Mouse (Mus musculus): ENCODE results near the gene Afdn. TPM values are rescaled to one million over a fixed set of nuclear protein-coding genes. Genes with fewer than 3 reads are reported as not detected.
"Not testable (repeated sequence)": the region's sequence is repeated elsewhere in the genome, so short reads cannot be mapped to it uniquely, and the experiment has no call there.

Gene Afdn
- polyA plus RNA-seq, 1 experiment, result 30.2 TPM

- 78% methylated on average over 2 of the region's 2 CpGs for WGBS
- DNase-seq (ENCODE audit: low read depth, low spot score), result no peak
Measured at GRCm38 (mm10) chr17:13923418-13923817, 163.1 kb downstream of the Afdn start.

GRCm38 (mm10) chr17:13924588-13924987 lies 164.2 kb downstream of the Afdn start:
- no peak for DNase-seq (ENCODE audit: low read depth, low spot score)
- WGBS, result 96% methylated on average over 2 of the region's 2 CpGs

GRCm38 (mm10) chr17:13925931-13926330 lies 165.6 kb downstream of the Afdn start:
- 39% methylated on average over 3 of the region's 3 CpGs for WGBS
- DNase-seq (ENCODE audit: low read depth, low spot score), result no peak

- WGBS, result 85% methylated on average over 9 of the region's 9 CpGs
- DNase-seq (ENCODE audit: low read depth, low spot score), result no peak
Measured at GRCm38 (mm10) chr17:13930421-13930820, 170.1 kb downstream of the Afdn start.

GRCm38 (mm10) chr17:13935364-13935763 lies 175.0 kb downstream of the Afdn start:
- WGBS, result 95% methylated on average over 2 of the region's 2 CpGs
- not testable (repeated sequence) for DNase-seq (ENCODE audit: low read depth, low spot score)

- 93% methylated on average over 4 of the region's 4 CpGs for WGBS
- DNase-seq (ENCODE audit: low read depth, low spot score), result no peak
Measured at GRCm38 (mm10) chr17:13937787-13938186, 177.4 kb downstream of the Afdn start.

- 31% methylated on average over 3 of the region's 3 CpGs for WGBS
Measured at GRCm38 (mm10) chr17:13938652-13939051, 178.3 kb downstream of the Afdn start.

GRCm38 (mm10) chr17:13939231-13939630 lies 178.9 kb downstream of the Afdn start:
- DNase-seq (ENCODE audit: low read depth, low spot score), result not testable (repeated sequence)
- WGBS, result 89% methylated on average over 2 of the region's 2 CpGs

More at GRCm38 (mm10) chr17:13938652-13939051, 178.3 kb downstream of the Afdn start:
- peak; percentile 33 for DNase-seq (ENCODE audit: low read depth, low spot score)

GRCm38 (mm10) chr17:13940487-13940886 lies 180.1 kb downstream of the Afdn start:
- WGBS, result 90% methylated on average over 1 of the region's 1 CpGs
- DNase-seq (ENCODE audit: low read depth, low spot score), result no peak

GRCm38 (mm10) chr17:13948073-13948472 lies 187.7 kb downstream of the Afdn start, which contains the start of gene Gm7168:
Gene Gm7168, plus strand, starts transcription at chr17:13948373.
- 52% methylated on average over 1 of the region's 2 CpGs for WGBS
- not testable (repeated sequence) for DNase-seq (ENCODE audit: low read depth, low spot score)

GRCm38 (mm10) chr17:13951570-13951969 lies 191.2 kb downstream of the Afdn start:
- 97% methylated on average over 1 of the region's 1 CpGs for WGBS
- DNase-seq (ENCODE audit: low read depth, low spot score), result not testable (repeated sequence)

Other genes with a start within 250 kb of the Afdn start
- gene Tcte2, start 1.3 kb downstream of the Afdn start, polyA plus RNA-seq (2012; rRNA removed), result 1.3 and 1.5 TPM in 2 replicates
- not detected in 2 replicates for gene Gm7168, start 187.8 kb downstream of the Afdn start, polyA plus RNA-seq (2012; rRNA removed)
- gene Gm7356, start 243.2 kb downstream of the Afdn start, polyA plus RNA-seq (2012; rRNA removed), result not detected in 2 replicates